Mouse (Mus musculus) urinary bladder, postnatal 4 days (tissue): ENCODE results near the gene Myo5a.
"Not testable (repeated sequence)": the region's sequence is repeated elsewhere in the genome, so short reads cannot be mapped to it uniquely, and the experiment has no call there.

Source experiments
- DNase-seq, 2 experiments: peaks; one replicate each; pipeline ENCODE4 v3.0.0; 2021 to 2022; ENCODE audit warnings: low spot score in 2 of 2

Gene Myo5a

GRCm38 (mm10) chr9:75248359-75248758, 177.5 kb downstream of the Myo5a start:
- DNase-seq = no peak

GRCm38 (mm10) chr9:75248874-75249273, 178.1 kb downstream of the Myo5a start:
- no peak for DNase-seq

- not testable (repeated sequence) for DNase-seq
Observed at GRCm38 (mm10) chr9:75253158-75253557, 182.3 kb downstream of the Myo5a start.

GRCm38 (mm10) chr9:75253766-75254165, 183.0 kb downstream of the Myo5a start:
- DNase-seq = no peak

- DNase-seq = no peak
Observed at GRCm38 (mm10) chr9:75254196-75254955, 183.6 kb downstream of the Myo5a start.

- no peak for DNase-seq
Observed at GRCm38 (mm10) chr9:75255820-75256545, 185.2 kb downstream of the Myo5a start.

GRCm38 (mm10) chr9:75258792-75259191, 188.0 kb downstream of the Myo5a start:
- DNase-seq = no peak

GRCm38 (mm10) chr9:75259656-75260055, 188.8 kb downstream of the Myo5a start:
- DNase-seq = no peak

GRCm38 (mm10) chr9:75261332-75261872, 190.6 kb downstream of the Myo5a start:
- no peak for DNase-seq

- no peak for DNase-seq
Observed at GRCm38 (mm10) chr9:75262235-75262826, 191.5 kb downstream of the Myo5a start.

- no peak for DNase-seq
Observed at GRCm38 (mm10) chr9:75264008-75264718, 193.3 kb downstream of the Myo5a start.

- no peak for DNase-seq
Observed at GRCm38 (mm10) chr9:75267147-75267546, 196.3 kb downstream of the Myo5a start.

GRCm38 (mm10) chr9:75270382-75270781, 199.6 kb downstream of the Myo5a start:
- no peak for DNase-seq

- DNase-seq = no peak
Observed at GRCm38 (mm10) chr9:75271539-75271938, 200.7 kb downstream of the Myo5a start.
